Mouse (Mus musculus): Measurements from ENCODE around the gene Slc22a5.

GRCm38 (mm10) chr11:53899981-53900380 lies 8.5 kb upstream of the Slc22a5 start:
- TF ChIP-seq EP300 (optimal IDR thresholded peaks at IDR 0.05), result no peak
- TF ChIP-seq CTCF (IDR thresholded peaks at IDR 0.05; ENCODE audit: low read depth), result no peak
